Mouse (Mus musculus): ENCODE measurements around the gene Siah2.
A peak's percentile ranks its signal among the peaks of the same experiment; 100 is the strongest.

Siah2 gene

DNA sequence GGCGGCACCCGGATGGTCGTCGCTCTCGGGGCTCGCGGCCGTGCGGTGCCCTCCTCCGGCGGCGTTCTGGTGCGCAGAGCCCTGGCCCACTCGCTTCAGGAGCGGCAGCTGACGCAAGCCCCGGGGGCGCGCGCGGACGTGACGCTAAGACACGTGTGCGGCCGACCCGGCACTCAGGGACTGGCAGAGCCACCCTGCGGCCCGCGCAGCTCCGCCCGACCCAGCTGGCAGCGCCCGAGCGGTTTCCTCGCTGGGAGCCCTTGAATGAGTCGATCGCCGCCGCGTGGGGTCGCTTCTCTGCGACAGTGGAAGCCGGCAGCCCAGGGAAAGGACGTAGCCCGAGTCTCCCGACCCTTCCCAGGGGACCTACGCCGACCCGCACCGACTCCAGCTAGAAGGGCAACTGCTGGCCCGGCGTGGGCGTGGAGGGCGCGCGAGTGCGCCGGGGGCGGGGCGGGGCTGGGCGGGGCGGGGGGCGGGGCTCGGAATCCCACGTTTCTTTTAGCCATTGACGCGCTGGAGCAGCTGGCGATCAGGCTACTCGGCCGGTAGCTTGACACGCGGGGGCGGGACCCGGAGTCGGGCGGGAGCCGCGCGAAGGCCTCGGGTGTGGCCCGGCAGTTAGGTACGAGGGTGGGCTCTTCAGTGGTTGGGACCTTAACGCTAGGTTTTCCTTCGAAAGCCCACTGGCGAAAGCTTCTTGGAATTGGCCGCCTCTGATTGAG is at the start of gene Siah2:
TSS of gene Siah2 (minus strand) at position 404 of the 725 bp plus-strand sequence.
- DNase-seq, result peak; percentile 92 to 94

DNA sequence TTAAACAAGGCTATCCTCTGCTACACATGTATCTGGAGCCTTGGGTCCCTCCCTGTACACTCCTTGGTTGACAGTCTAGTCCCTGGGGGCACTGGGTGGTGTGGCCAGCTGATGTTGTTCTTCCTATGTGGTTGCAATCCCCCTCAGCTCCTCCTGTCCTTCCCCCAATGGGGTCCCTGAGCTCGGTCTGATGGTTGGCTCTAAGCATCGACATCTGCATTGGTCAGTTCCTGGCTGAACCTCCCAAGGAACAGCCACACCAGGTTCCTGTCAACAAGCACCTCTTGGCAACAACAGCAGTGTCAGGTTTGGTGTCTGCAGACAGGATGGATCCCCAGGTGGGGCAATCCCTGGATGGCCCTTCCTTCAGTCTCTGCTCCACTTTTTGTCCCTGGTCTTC is 47.3 kb upstream of the Siah2 start:
- no peak for DNase-seq

DNA sequence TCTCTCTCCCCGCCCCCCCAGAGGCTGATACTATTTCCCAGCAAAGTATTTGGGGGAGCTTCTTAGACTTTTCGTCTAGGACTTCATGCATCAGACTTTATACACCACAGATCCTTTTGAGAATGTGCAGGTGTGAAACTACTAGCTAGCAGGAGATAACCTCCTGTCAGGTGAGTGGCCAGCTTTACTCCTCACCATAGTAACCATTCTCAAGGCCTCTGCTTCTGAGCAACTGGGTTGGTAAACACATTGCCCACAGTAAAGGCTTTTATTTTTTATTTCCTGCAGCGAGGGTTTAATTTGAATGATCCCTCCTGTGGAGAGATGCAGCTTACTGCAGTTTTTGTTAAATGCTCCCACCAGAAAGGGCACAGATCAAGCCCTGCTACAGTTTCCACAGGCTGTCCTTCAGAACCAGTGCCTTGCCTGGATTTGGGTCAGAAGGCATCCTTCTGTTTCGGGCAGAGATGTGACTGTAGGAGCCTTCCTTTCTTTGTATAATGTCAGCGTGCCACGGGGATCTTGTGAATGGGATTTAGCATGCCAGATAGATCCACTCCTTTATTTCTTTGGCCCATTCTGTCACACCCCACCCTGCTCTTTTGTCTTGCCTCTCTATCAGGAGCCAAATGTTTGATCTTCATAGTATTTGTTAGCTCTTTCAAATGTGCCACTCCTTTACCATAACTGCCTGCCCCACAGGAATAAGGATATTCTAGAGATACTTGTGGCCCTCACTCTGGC is 46.3 kb upstream of the Siah2 start:
- DNase-seq, result no peak

DNA sequence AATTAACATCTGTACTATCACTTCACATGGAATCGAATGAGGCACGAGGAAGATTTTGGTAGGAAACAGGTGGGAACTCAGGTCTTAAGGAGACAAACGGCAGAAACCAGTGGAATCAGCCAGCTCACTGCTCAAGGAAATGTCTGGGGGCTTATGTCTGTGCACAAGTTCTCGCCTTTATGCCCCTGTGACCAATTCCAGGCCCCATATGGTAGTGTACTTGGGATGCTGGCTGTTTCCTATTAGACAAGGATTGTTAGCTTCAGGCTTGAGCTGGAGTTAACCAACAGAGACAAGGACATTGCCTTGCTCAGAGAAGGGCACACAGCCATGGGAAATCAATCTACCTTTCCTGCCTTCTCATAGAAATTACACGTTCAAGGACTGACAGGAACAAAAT is 39.3 kb upstream of the Siah2 start:
- no peak for DNase-seq

DNA sequence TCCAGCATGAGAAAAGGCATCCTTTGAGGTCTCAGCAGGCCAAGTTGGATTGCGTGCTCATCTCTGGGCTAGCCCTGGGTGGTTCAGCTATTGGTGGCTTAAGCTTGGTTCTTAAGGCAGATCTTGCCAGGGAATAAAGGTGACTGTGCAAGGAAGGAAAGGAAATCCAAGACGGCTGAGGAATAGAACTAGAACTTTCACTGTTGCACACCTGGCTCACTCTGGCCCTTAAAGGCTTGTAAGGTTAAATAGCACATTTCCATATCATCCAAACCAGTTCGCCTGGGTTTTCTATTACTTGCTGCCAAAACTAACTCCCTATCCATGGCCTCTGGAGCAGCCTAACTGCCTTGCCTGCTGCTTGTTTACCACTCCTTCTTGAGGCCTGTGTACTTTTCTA is 38.4 kb upstream of the Siah2 start:
- DNase-seq, result no peak

DNA sequence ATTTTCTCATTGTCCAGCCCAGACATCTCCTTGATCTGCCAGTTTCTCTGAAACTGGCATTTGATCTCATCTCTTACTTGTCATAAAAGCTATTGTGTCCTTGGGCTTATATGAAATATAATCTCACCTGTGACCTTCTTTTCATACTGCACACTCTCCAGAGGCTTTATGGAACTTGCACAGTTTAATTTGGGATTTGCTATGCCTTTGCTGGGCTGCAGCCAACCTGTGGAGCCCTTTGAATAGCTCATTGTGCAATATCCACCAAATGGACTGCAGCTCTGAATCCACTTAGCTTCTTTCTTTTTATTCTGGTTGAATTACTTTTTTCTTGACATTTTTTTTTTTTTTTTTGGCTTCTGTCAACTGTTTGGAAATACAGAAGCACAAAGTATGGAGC is 37.3 kb upstream of the Siah2 start:
- no peak for DNase-seq

DNA sequence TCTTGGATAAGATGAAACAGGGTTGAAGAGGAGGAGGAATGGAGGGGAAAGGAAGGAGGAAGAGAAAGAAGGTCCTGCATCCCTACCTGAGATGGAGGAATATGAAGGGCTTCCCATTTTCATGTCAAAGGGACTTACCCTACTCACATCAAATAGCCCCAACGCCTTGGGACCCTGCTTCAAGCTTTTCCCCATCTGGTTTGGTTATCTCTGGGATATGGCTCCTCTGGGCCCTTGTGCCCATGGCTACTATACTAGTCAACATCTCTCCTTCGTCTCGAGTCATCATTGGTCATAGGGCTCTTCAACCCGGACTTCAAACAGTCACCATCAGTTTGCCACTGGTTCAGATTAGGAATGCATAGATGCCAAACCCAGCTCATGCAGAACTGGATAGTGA is 35.4 kb upstream of the Siah2 start:
- no peak for DNase-seq

DNA sequence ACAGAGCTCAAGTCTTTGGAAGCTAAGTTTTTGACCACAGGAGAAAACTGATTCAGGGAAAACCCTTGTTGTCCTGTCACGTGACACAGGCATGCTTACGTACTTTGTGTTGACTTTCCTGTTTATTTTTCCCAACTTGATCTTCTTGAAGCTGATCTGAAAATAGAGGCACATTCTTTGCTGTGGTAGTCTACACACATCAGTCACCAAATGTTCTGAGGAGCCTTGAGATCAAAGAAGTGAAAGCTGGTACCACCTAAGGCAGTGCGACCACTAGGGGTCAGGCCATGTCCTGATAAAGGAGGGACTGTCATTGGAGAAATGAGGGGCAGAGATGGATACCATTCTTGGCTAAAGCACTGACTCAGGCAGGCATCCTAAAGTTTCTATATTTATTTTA is 34.8 kb upstream of the Siah2 start:
- DNase-seq, result peak; percentile 87 to 92

DNA sequence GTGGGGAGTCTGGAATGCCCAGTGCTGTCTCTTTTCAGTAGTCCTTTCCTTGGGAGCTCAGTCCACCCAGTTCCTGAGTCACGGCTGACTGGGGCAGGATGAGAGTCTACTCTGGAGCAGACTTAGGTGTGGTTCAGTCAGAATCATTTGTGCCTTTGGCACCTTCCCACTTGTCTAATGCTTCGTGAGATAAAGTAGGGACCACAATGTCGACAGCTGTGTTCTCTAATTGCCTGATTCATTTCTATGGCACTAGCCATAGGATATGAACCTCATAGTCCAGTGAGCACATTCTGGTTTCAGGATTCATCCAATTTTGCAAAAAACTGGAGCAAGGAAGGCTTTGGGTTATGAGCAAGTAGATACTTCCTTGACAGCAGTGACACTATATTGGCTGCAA is 34.2 kb upstream of the Siah2 start:
- DNase-seq, result no peak

DNA sequence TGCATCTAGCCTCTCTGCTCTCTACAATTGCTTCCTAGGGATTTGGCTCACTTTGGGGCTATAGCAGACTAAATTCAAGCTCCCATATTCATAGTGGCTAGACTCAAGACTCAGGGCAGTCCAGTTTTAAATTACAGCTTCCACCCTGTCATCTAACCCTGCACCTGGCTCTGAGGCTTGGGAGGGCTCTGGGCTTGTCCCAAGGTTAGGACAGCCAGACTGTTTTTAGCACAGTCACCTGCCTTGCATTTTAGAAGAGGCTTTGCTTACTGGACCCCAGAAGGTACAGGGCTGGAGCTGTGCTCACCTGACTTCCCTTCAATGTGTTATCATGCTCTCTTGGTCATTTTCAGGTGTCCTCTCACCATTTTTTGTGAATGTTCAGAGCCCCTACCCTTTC is 32.6 kb upstream of the Siah2 start:
- DNase-seq, result no peak

DNA sequence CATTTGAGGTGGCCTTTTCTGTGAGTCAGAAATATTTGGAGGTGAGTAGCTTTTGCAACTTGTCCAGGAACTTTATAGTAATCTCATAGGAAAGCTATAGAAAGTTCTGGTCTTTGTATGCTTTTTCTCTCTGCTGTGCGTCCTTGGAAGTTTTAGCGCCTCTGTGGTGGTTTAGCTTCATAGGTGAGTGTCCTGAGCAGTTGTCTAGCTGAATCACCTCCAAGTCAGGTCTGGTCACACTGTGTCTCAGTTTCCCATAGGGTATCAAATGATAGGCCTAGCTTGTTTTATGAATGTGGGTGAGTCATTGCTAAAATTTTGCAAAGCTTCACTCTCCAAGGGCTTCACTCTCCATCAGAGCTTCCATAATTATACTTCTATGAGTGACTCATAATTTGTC is 31.5 kb upstream of the Siah2 start:
- no peak for DNase-seq

DNA sequence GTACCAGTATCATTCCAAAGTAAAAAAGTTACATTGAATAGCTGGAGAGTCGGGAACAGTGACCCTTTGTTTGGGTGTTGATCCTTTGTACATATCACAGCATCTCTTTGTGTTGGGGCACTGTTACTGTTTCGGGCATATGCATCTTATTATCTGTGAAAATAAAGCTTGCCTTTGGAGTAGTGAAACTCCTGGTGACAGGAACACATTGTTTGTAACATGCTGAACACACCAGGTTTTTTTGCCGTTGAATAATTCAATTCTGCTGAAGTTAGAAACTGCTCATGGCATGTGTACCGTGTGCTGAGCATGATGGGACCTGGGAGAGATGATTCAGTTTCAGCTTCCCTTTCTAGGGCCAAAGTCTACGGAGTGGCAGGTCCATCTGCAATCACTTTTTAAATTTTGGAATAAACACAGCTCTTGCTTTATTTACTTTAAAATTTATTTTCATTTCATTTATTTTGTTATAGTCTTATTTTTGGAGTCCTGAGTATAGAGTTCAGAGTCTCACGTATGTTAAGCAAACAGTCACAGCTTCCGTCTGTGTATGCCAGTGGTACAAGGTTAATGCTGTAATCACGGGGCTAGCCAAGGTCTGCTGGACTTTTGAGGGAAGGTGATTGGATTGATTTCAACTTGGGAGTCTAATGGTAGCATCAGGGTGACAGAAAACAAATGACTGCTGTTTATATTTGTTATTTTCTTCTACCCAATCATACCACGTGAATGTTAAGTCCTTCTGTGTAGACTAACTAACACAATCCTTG is 27.4 kb upstream of the Siah2 start:
- no peak for DNase-seq

DNA sequence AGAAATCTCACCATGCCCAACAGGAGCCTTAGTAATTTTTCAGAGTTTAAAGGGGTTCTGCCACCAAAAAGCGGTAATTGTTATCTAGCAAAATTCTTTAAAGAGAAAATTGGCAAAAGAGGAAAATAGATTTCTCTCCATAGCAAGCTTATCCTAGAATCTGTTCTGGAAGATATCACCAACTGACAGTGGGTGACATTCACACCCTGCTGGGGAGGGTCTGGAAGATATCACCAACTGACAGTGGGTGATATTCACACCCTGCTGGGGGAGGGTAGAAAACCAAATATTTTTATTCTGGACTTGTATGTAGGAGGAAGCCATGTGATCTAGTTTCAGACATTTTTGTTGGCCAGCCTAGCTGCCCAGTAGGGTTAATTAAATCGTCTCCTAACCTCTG is 24.5 kb upstream of the Siah2 start:
- no peak for DNase-seq

DNA sequence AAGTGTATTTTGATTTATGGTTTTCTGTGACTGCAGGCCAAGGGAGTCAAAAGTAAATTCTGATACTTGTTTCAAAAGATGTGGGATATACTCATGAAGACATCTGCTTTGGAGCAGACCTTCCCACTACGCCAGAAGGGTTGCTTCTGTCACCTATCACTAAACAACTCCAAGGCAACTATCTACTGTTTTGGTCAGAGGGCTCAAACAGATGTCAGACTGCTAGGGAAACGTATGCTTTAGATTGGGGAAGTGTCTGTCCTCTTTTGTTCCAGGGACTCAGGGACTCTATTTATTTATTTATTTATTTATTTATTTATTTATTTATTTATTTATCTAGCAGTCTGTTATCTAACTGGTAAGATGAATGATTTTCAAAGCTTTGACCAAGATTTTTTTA is 22.6 kb upstream of the Siah2 start:
- no peak for DNase-seq

DNA sequence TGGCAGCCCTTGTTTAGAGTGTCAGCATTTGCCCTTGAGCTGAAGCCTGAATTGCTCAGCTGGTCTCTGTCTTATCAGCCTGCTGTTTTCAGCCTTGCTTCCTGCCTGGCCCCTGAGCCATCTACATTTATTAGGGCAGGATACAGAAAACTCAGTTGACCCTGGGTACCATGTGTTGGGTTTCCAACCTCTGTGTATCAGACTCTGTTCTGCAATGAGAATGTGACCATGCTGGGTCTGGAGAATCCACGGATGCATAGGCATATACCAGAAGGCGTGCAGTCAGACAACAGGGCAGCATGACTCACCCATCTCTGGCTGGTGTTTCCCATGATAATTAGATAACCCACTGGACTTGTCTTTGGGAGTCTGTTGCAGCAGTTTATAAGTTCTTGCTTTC is 21.8 kb upstream of the Siah2 start:
- DNase-seq, result no peak

DNA sequence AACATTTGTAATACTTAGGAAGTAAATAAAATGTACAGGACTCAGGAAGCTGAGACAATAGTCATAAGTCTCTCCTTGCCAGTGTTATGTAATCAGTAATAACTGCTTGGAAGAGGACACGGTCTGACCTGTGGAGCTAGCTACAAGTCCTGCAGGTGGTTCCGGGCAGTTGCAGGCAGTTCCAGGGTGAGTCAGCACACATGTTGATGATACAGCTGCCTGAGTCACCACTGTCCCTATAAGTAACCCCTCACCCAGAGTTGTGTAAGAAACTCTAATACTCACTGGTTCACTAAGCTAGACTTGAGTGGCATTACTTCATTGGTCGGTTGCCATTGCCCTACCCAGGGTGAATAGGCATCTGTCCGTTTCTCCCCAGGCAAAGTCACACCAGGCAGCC is 21.0 kb upstream of the Siah2 start:
- no peak for DNase-seq

DNA sequence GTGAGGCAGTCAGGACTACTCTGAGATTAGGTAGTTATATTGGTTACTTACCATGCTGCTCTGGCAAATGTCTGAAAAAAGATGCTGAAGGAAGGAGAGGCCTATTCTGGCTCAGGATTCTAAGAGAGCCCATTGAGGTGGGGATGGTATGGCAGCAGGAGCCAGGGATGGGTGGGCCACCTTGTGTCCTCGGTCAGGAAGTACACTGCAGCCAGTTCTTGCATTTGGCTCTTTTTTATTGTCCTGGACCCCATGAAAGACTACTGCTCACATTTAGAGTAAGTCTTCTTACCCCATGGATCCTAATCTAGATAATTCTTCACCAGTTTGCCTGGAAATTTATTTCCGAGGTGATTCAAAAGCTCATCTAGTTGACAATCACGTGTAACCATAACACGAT is 12.3 kb upstream of the Siah2 start:
- DNase-seq, result no peak

DNA sequence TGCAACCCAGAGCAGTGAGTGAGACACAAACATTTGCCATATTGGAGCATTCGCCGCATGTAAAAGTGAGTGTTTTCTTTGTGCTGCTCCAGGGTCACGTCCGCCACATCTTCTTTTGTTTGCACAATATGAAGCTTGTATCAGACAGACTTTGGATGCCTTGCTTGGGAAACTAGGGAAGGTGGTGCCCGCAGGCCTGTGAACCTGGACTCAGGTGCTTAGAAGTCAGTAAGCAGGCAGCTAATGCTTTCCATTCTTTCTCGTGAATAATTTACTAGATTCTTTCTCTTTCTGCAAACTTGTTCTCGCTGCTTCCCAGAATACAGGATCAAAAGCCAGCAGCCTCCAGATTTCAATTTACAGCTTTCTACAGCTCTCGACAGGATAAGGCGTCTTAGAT is 11.5 kb upstream of the Siah2 start:
- no peak for DNase-seq

DNA sequence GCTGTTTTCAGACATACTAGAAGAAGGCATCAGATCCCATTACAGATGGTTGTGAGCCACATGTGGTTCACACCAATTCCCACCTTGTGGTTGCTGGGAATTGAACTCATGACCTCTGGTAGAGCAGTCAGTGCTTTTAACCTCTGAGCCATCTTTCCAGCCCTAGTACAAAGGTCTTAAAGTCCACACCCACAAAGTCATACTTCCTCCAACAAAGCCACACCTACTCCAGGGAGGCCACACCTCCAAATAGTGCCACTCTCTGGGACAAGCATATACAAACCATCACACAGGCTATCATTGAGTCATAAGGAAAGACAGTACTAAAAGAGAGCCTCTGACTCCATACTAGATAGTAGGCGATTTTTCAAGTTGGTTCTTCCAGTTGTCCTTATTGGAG is 10.1 kb upstream of the Siah2 start:
- DNase-seq, result no peak

DNA sequence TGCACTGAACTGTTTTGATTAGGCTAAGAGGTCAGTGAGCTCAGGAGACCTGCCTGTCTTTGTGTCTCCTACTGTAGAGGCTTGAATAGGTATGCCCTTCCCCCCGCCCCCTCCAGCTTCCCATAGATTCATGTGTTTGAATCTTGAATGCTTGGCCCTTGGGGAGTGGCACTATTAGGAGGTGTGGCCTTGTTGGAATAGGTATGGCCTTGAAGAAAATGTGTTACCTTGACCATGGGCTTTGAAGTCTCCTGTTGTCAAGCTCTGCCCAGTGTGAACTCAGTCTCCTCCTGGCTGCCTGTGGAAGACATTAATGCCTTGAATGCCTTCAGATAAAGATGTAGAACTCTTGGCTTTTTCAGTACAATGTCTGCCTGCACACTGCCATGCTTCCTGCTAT is 9.2 kb upstream of the Siah2 start:
- no peak for DNase-seq

DNA sequence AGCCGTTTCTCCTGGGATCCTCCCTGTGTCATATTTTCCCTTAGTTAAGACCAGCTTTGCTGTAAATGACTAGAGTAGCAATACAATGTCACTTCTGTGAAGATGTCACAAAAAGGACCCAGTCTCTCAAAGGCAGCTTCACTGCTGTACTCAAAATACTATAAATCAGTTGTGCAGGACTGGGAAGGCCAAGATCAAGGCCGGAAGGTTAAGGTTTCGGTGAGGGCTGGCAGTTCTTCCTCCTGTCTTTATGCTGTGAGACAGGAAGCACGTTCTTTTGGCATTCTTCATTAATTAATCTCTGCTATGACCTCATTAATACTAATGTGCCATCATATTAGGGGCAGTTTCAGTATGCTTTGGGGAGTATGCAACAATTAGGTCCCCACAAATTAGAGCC is 5.7 kb upstream of the Siah2 start:
- no peak for DNase-seq

DNA sequence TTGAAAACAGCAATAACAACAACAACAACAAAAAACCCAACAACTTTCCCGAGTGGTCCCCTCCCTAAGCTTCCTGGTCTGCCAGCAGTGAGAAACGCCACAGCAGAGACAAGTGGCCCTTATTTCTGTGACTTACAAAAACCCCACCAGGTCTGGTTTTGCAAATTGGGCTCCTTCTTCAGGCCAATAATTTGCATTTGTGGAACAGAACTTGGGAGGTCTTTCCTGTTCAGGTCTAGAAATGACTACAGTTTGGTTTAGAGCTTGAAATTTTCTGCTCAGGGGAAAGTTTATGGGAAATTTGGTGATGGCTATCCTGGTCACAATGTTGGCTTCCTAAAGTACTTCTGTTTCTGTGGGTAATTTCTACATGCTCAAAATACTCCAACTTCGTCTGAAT is 4.6 kb upstream of the Siah2 start:
- no peak for DNase-seq

DNA sequence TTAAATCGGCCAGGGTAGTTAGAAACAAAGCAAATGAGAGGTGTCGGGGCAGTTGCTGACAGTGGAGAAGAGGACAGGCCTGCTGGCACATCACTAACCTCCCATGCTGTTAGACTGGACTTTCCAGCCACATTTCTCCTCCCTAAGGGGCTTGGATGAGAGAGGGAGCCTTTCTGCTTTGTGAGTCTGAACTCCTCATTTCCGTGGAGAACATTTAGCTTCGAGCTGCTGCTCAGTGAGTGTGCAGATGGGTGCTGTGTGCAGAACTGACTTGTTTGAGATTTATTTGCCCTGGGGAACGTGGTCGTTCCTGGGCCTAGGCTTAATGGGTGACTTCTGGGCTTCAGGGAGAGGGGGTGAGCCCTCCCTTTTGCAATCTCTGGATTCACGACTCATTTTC is 3.3 kb upstream of the Siah2 start:
- no peak for DNase-seq

DNA sequence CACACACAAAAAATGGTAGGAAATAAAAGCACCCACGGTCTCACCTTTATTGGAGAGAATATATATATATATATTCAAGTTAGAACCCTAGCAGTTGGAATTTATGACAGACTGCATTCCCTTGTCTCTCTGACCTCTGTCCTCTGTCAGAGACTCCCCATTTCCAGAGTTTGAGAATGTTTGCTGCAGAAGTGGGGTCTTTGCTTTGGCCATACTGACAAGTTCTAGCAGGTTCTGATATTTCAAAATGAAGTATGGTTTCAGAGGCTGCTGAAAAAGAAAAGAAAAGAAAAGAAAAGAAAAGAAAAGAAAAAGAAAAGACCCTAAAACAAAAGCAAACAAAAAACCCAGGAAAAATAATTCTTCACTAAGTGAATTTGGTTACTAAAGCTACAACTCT is 2.8 kb upstream of the Siah2 start:
- no peak for DNase-seq

All from cerebellum, postnatal 14 days (tissue).